Mouse (Mus musculus) heart, adult 8-10 months (tissue): ENCODE results near the gene Rnls. TPM values are rescaled to one million over a fixed set of nuclear protein-coding genes. Genes with fewer than 3 reads are reported as not detected.
"Not testable (repeated sequence)": the region's sequence is repeated elsewhere in the genome, so short reads cannot be mapped to it uniquely, and the experiment has no call there.

Experiments used
- DNase-seq: peaks from one replicate; pipeline ENCODE4 v3.0.0; 2022; ENCODE audit warnings: low spot score
- total RNA-seq, 4 experiments: library from RNA; stranded (reverse); gene quantifications; 2 replicates each; pipeline ENCODE4 v1.2.4; 2022

Rnls gene
- 10 to 100 TPM; 12.7 to 13.9 (median 13.4) TPM for total RNA-seq

- DNase-seq: peak; percentile 85
Measured at GRCm38 (mm10) chr19:33391651-33392382, at the start of gene Rnls. Gene Rnls (minus strand): TSS chr19:33392295.

- DNase-seq: no peak
Measured at GRCm38 (mm10) chr19:33429457-33429856, 37.4 kb upstream of the Rnls start.

- DNase-seq: not testable (repeated sequence)
Measured at GRCm38 (mm10) chr19:33419368-33419767, 27.3 kb upstream of the Rnls start.

GRCm38 (mm10) chr19:33380825-33381224 is 11.3 kb downstream of the Rnls start:
- no peak for DNase-seq

GRCm38 (mm10) chr19:33380386-33380785 is 11.7 kb downstream of the Rnls start:
- DNase-seq: peak; percentile 37

- no peak for DNase-seq
Measured at GRCm38 (mm10) chr19:33368808-33369207, 23.3 kb downstream of the Rnls start.

- DNase-seq: peak; percentile 42
Measured at GRCm38 (mm10) chr19:33366661-33367060, 25.4 kb downstream of the Rnls start.

- no peak for DNase-seq
Measured at GRCm38 (mm10) chr19:33357019-33357418, 35.1 kb downstream of the Rnls start.

- no peak for DNase-seq
Measured at GRCm38 (mm10) chr19:33340119-33340518, 52.0 kb downstream of the Rnls start.

GRCm38 (mm10) chr19:33326706-33327641 is 65.1 kb downstream of the Rnls start:
- peak; percentile 1 for DNase-seq

- DNase-seq: no peak
Measured at GRCm38 (mm10) chr19:33318785-33319184, 73.3 kb downstream of the Rnls start.

GRCm38 (mm10) chr19:33317130-33317529 is 75.0 kb downstream of the Rnls start:
- no peak for DNase-seq

GRCm38 (mm10) chr19:33299726-33300292 is 92.3 kb downstream of the Rnls start:
- DNase-seq: no peak

- no peak for DNase-seq
Measured at GRCm38 (mm10) chr19:33296338-33296737, 95.8 kb downstream of the Rnls start.

GRCm38 (mm10) chr19:33282985-33283384 is 109.1 kb downstream of the Rnls start:
- no peak for DNase-seq

- no peak for DNase-seq
Measured at GRCm38 (mm10) chr19:33276421-33276820, 115.7 kb downstream of the Rnls start.

GRCm38 (mm10) chr19:33273676-33274075 is 118.4 kb downstream of the Rnls start:
- DNase-seq: no peak

- no peak for DNase-seq
Measured at GRCm38 (mm10) chr19:33271571-33271970, 120.5 kb downstream of the Rnls start.

- DNase-seq: no peak
Measured at GRCm38 (mm10) chr19:33270231-33270630, 121.9 kb downstream of the Rnls start.

GRCm38 (mm10) chr19:33268044-33268443 is 124.1 kb downstream of the Rnls start:
- no peak for DNase-seq

- DNase-seq: no peak
Measured at GRCm38 (mm10) chr19:33265245-33265644, 126.8 kb downstream of the Rnls start.
